ENCODE assay signal across 8 mouse cellular contexts in the genomic region with DNA sequence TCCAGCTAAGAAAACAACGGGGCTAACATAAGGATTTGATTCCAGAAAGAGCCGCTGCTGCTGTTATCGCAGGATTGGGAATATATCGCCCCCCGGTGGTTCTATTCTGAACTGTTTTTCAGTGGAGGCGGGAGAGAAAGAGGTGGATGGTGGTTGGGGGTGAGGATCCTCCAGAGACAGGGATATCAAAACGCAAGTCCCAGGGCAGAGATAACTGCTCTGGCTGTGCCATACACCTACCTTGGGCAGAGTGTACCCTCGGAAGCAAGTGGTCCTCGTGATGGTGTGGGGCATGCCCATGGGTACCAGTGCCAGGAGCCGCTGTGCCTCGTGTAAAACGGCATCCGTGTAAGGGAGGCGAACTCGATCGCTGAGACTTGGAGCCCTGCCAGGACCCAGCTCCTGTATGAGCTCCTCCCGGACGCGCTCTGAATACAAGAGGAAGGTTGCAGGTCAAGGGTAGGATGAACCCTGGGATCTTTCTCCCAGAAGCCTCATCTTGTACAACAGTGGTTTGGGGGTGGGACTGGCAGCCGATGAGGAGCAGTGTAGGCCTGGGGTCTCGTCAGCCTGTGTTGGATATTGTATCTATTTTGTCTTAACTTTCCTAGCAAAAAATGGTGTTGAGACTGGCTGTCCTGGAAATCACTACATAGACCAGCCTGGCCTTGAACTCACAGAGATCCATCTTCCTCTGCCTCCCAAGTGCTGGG. TPM values are rescaled to one million over a fixed set of nuclear protein-coding genes. Genes with fewer than 3 reads are reported as not detected.
A peak's percentile ranks its signal among the peaks of the same experiment; 100 is the strongest.
DNase-seq lines count a peak whose midpoint lies in the region; ATAC-seq and TF ChIP-seq lines count a peak whose summit lies in the region.

No protein-coding gene starts in this region.

- ATAC-seq in midbrain, embryonic 13.5 days, result peak; percentile 68

- 11% methylated on average over 21 of the region's 21 CpGs for WGBS in heart, adult 2 months
- 20% methylated on average over 21 of the region's 21 CpGs for WGBS in midbrain, embryonic 13.5 days

- intact Hi-C loops in heart, adult 2 months (cut with DNase I), result loop anchor here (1.0 to 5.0 kb wide), 3 partner anchors 48 to 118 kb away; partner anchors contain the start of gene Tgfb1
- intact Hi-C loops in left cerebral cortex, postnatal 4 days (cut with DNase I), result loop anchor here (2.0 kb wide), 1 partner anchor 49 kb away; no protein-coding TSS in a partner anchor

- no peak for TF ChIP-seq POLR2A in heart, adult 2 months (IDR thresholded peaks at IDR 0.05; ENCODE audit: insufficient read depth, low read depth, low read length)

- no peaks in the 10 kb centered on the region for H3K79me2 ChIP-seq in heart, adult 2 months (replicated peaks; ENCODE audit: control insufficient read depth, insufficient read depth, low read length)

- no peaks in the 10 kb centered on the region for H3K36me3 ChIP-seq in heart, adult 2 months (ENCODE audit: control insufficient read depth, insufficient read depth, low read length)
- H3K36me3 ChIP-seq in midbrain, embryonic 13.5 days, result no peaks in the 10 kb centered on the region

- no peaks in the 10 kb centered on the region for H3K9me3 ChIP-seq in midbrain, embryonic 13.5 days

- peak; percentile 93 for TF ChIP-seq CTCF in heart, adult 2 months (IDR thresholded peaks at IDR 0.05)

- H3K27me3 ChIP-seq in heart, adult 2 months (ENCODE audit: control insufficient read depth, insufficient read depth, low read length), result no peaks in the 10 kb centered on the region
- H3K27me3 ChIP-seq in midbrain, embryonic 13.5 days, result no peaks in the 10 kb centered on the region

- H3K9ac ChIP-seq in heart, adult 2 months (ENCODE audit: low read depth, low read length), result no peak overlapping the region
- H3K9ac ChIP-seq in midbrain, embryonic 13.5 days (replicated peaks), result no peak overlapping the region; the same call in none of the 2 replicates

- peak overlapping the region; percentile 44 for H3K4me2 ChIP-seq in midbrain, embryonic 13.5 days (replicated peaks)

- H3K4me1 ChIP-seq in heart, adult 2 months (ENCODE audit: control insufficient read depth, insufficient read depth, low read length), result peaks cover 3% of the 10 kb centered on the region
- H3K4me1 ChIP-seq in midbrain, embryonic 13.5 days (replicated peaks), result 0 out of 2 replicates have a peak, but pooled peaks cover 4% of the 10 kb centered on the region

- H3K4me3 ChIP-seq in heart, adult 2 months, result no peak overlapping the region
- peak overlapping the region; percentile 12; the same call in 1 of the 2 replicates for H3K4me3 ChIP-seq in midbrain, embryonic 13.5 days (replicated peaks)

- peak; percentile 81; the same call in 1 of the 2 replicates for TF ChIP-seq EP300 in heart, adult 2 months (IDR thresholded peaks at IDR 0.05; ENCODE audit: insufficient read depth, low read depth, low read length)

- peak; percentile 58 for DNase-seq in 3134 (ENCODE audit: extremely low read depth, insufficient read length, low spot score)
- peak; percentile 64 to 94 for DNase-seq in adrenal gland, adult (ENCODE audit: inconsistent age in 2 of 2, low spot score in 1 of 2)
- DNase-seq in embryo, embryonic 11.5 days (ENCODE audit: low read depth, low spot score), result peak; percentile 72
- DNase-seq in heart, adult 2 months, result peak; percentile 69 to 72
- DNase-seq in kidney, adult 18-20 months, result peak; percentile 67
- DNase-seq in left cerebral cortex, postnatal 4 days, result peak; percentile 72
- DNase-seq in spleen, adult 12 weeks (ENCODE audit: low spot score), result peak; percentile 12

- H3K27ac ChIP-seq in heart, adult 2 months, result peak overlapping the region; percentile 7; the same call in 1 of the 2 replicates
- no peak overlapping the region for H3K27ac ChIP-seq in midbrain, embryonic 13.5 days

RNA-seq across cellular contexts. Expression of gene Cyp2s1, which starts 10.9 kb away (rescaled TPM):
- total RNA-seq in heart, adult 2 months (2021), result 1 to 10 TPM; 5.7 to 5.9 TPM
- 5.4 and 10.1 TPM in 2 replicates for polyA plus RNA-seq in heart, adult 2 months (2012; rRNA removed)
- 1 to 10 TPM; 2.4 to 3.5 TPM for total RNA-seq in left cerebral cortex, postnatal 4 days (2021)
- polyA plus RNA-seq in midbrain, embryonic 13.5 days (2015; fragmentation: Nextera tagmentation; extraction: Ambion mirVana), result 0.84 and 1.0 TPM in 2 replicates

RNA-seq across cellular contexts. Expression of gene Axl, which starts 17.3 kb away (rescaled TPM):
- total RNA-seq in heart, adult 2 months (2021), result 10 to 100 TPM; 75.0 to 82.4 TPM
- 51.8 and 73.7 TPM in 2 replicates for polyA plus RNA-seq in heart, adult 2 months (2012; rRNA removed)
- total RNA-seq in left cerebral cortex, postnatal 4 days (2021), result 10 to 100 TPM; 19.2 to 20.8 TPM
- 17.5 and 18.9 TPM in 2 replicates for polyA plus RNA-seq in midbrain, embryonic 13.5 days (2015; fragmentation: Nextera tagmentation; extraction: Ambion mirVana)

RNA-seq across cellular contexts. Expression of gene Hnrnpul1, which starts 51.2 kb away (rescaled TPM):
- 10 to 100 TPM; 71.0 to 76.2 TPM for total RNA-seq in heart, adult 2 months (2021)
- polyA plus RNA-seq in heart, adult 2 months (2012; rRNA removed), result 24.5 and 29.4 TPM in 2 replicates
- 100 to 1,000 TPM; 142 to 152 TPM for total RNA-seq in left cerebral cortex, postnatal 4 days (2021)
- polyA plus RNA-seq in midbrain, embryonic 13.5 days (2015; fragmentation: Nextera tagmentation; extraction: Ambion mirVana), result 53.5 and 56.2 TPM in 2 replicates

Comparison
In these comparisons a context has a peak if more than half of its experiments do, and no peak if none do; other contexts are left out.
1. DNase-seq: peak in every context shown above with its lines; median percentile 79 in adrenal gland, adult; 72 in embryo, embryonic 11.5 days; 72 in left cerebral cortex, postnatal 4 days; 70 in heart, adult 2 months; 67 in kidney, adult 18-20 months; 58 in 3134; 12 in spleen, adult 12 weeks.